Mouse (Mus musculus): ENCODE data around the gene Fmod. TPM values are rescaled to one million over a fixed set of nuclear protein-coding genes. Genes with fewer than 3 reads are reported as not detected.

Gene Fmod
- polyA plus RNA-seq, 1 experiment from 2014 or later: 2.2 TPM

GRCm38 (mm10) chr1:134086811-134087398 lies 49.9 kb downstream of the Fmod start:
- peaks cover 93% of the 10 kb centered on the region for H3K4me1 ChIP-seq (replicated peaks)
- H3K9ac ChIP-seq: peak overlapping the region; percentile 70
- 14% methylated on average over 16 of the region's 16 CpGs for WGBS (ENCODE audit: insufficient replicate concordance)

GRCm38 (mm10) chr1:134089074-134089473 lies 52.0 kb downstream of the Fmod start:
- peak overlapping the region; percentile 58 for H3K27ac ChIP-seq
- WGBS (ENCODE audit: insufficient replicate concordance): 59% methylated on average over 7 of the region's 7 CpGs
- peaks cover 90% of the 10 kb centered on the region for H3K4me1 ChIP-seq (replicated peaks)
- H3K27me3 ChIP-seq: no peaks in the 10 kb centered on the region
- no peak overlapping the region for H3K4me3 ChIP-seq (replicated peaks)
- H3K9me3 ChIP-seq (replicated peaks): no peaks in the 10 kb centered on the region
- ATAC-seq (ENCODE audit: low read depth) (no peak), DNase-seq (no peak)
- peak overlapping the region; percentile 11; the same call in 1 of the 2 replicates for H3K9ac ChIP-seq
- no peaks in the 10 kb centered on the region for H3K36me3 ChIP-seq
- H3K4me2 ChIP-seq: no peak overlapping the region

More at GRCm38 (mm10) chr1:134086811-134087398, 49.9 kb downstream of the Fmod start:
- ATAC-seq (ENCODE audit: low read depth) (peak; percentile 75), DNase-seq (peak; percentile 63)
- H3K36me3 ChIP-seq: no peaks in the 10 kb centered on the region
- peak overlapping the region; percentile 95 for H3K27ac ChIP-seq
- peak overlapping the region; percentile 37 for H3K4me3 ChIP-seq (replicated peaks)
- H3K27me3 ChIP-seq: no peaks in the 10 kb centered on the region
- H3K4me2 ChIP-seq: peak overlapping the region; percentile 69
- H3K9me3 ChIP-seq (replicated peaks): no peaks in the 10 kb centered on the region

GRCm38 (mm10) chr1:134091851-134092250 lies 54.8 kb downstream of the Fmod start:
- H3K9ac ChIP-seq: peak overlapping the region; percentile 70
- peak overlapping the region; percentile 93 for H3K4me2 ChIP-seq
- DNase-seq: no peak
- H3K27me3 ChIP-seq: peaks cover 3% of the 10 kb centered on the region; the same call in 1 of the 2 replicates
- H3K36me3 ChIP-seq: no peaks in the 10 kb centered on the region
- H3K4me1 ChIP-seq (replicated peaks): peaks cover 90% of the 10 kb centered on the region
- ATAC-seq (ENCODE audit: low read depth): no peak
- 71% methylated on average over 3 of the region's 3 CpGs for WGBS (ENCODE audit: insufficient replicate concordance)
- peak overlapping the region; percentile 97 for H3K27ac ChIP-seq
- no peaks in the 10 kb centered on the region for H3K9me3 ChIP-seq (replicated peaks)
- no peak overlapping the region for H3K4me3 ChIP-seq (replicated peaks)

GRCm38 (mm10) chr1:134092368-134092767 lies 55.3 kb downstream of the Fmod start:
- Histone ChIP-seq H3K27ac (peak overlapping the region; percentile 97), H3K36me3 (no peaks in the 10 kb centered on the region), H3K4me2 (peak overlapping the region; percentile 93), H3K9me3 (replicated peaks) (no peaks in the 10 kb centered on the region), H3K9ac (peak overlapping the region; percentile 70), H3K4me3 (replicated peaks) (peak overlapping the region; percentile 67), H3K27me3 (peaks cover 3% of the 10 kb centered on the region; the same call in 1 of the 2 replicates), H3K4me1 (replicated peaks) (peaks cover 90% of the 10 kb centered on the region)
- WGBS (ENCODE audit: insufficient replicate concordance): 17% methylated on average over 6 of the region's 6 CpGs
- DNase-seq (no peak), ATAC-seq (ENCODE audit: low read depth) (peak; percentile 0; the same call in 1 of the 2 replicates)

- ATAC-seq (ENCODE audit: low read depth) (peak; percentile 96), DNase-seq (peak; percentile 94)
- peak overlapping the region; percentile 97 for H3K27ac ChIP-seq
- H3K4me3 ChIP-seq (replicated peaks): peak overlapping the region; percentile 67
- no peaks in the 10 kb centered on the region for H3K9me3 ChIP-seq (replicated peaks)
- H3K4me1 ChIP-seq (replicated peaks): peaks cover 90% of the 10 kb centered on the region
- WGBS (ENCODE audit: insufficient replicate concordance): 1% methylated on average over 43 of the region's 43 CpGs
- peaks cover 3% of the 10 kb centered on the region; the same call in 1 of the 2 replicates for H3K27me3 ChIP-seq
- peak overlapping the region; percentile 85 for H3K9ac ChIP-seq
- no peaks in the 10 kb centered on the region for H3K36me3 ChIP-seq
- H3K4me2 ChIP-seq: peak overlapping the region; percentile 93
These were observed 56.1 kb downstream of the Fmod start for GRCm38 (mm10) chr1:134092852-134093770.

- Histone ChIP-seq H3K4me1 (replicated peaks) (peaks cover 90% of the 10 kb centered on the region), H3K27ac (peak overlapping the region; percentile 97), H3K9ac (peak overlapping the region; percentile 85), H3K4me3 (replicated peaks) (peak overlapping the region; percentile 67), H3K9me3 (replicated peaks) (no peaks in the 10 kb centered on the region), H3K27me3 (peaks cover 3% of the 10 kb centered on the region; the same call in 1 of the 2 replicates), H3K4me2 (peak overlapping the region; percentile 93), H3K36me3 (no peaks in the 10 kb centered on the region)
- WGBS (ENCODE audit: insufficient replicate concordance): 45% methylated on average over 13 of the region's 13 CpGs
- no peak for ATAC-seq (ENCODE audit: low read depth)
- no peak for DNase-seq
These were observed 56.9 kb downstream of the Fmod start for GRCm38 (mm10) chr1:134093771-134094526.

GRCm38 (mm10) chr1:134095033-134095612 lies 58.1 kb downstream of the Fmod start:
- Histone ChIP-seq H3K27ac (peak overlapping the region; percentile 97), H3K9me3 (replicated peaks) (no peaks in the 10 kb centered on the region), H3K4me1 (replicated peaks) (peaks cover 93% of the 10 kb centered on the region), H3K4me3 (replicated peaks) (no peak overlapping the region), H3K9ac (peak overlapping the region; percentile 79), H3K4me2 (0 out of 2 replicates have a peak overlapping the region, but pooled peaks have one; percentile 1), H3K27me3 (peaks cover 3% of the 10 kb centered on the region; the same call in 1 of the 2 replicates), H3K36me3 (no peaks in the 10 kb centered on the region)
- 37% methylated on average over 7 of the region's 7 CpGs for WGBS (ENCODE audit: insufficient replicate concordance)
- DNase-seq: no peak
- ATAC-seq (ENCODE audit: low read depth): no peak

- DNase-seq (no peak), ATAC-seq (ENCODE audit: low read depth) (no peak)
- H3K9ac ChIP-seq: peak overlapping the region; percentile 79
- H3K36me3 ChIP-seq: no peaks in the 10 kb centered on the region
- H3K4me3 ChIP-seq (replicated peaks): no peak overlapping the region
- peak overlapping the region; percentile 98 for H3K27ac ChIP-seq
- H3K4me1 ChIP-seq (replicated peaks): peaks cover 94% of the 10 kb centered on the region
- no peak overlapping the region for H3K4me2 ChIP-seq
- no peaks in the 10 kb centered on the region for H3K9me3 ChIP-seq (replicated peaks)
- peaks cover 3% of the 10 kb centered on the region; the same call in 1 of the 2 replicates for H3K27me3 ChIP-seq
- WGBS (ENCODE audit: insufficient replicate concordance): 77% methylated on average over 4 of the region's 4 CpGs
These were observed 58.7 kb downstream of the Fmod start for GRCm38 (mm10) chr1:134095721-134096120.

GRCm38 (mm10) chr1:134096264-134096934 lies 59.3 kb downstream of the Fmod start:
- DNase-seq (no peak), ATAC-seq (ENCODE audit: low read depth) (no peak)
- Histone ChIP-seq H3K27ac (peak overlapping the region; percentile 98), H3K9ac (peak overlapping the region; percentile 79), H3K4me2 (peak overlapping the region; percentile 31), H3K36me3 (no peaks in the 10 kb centered on the region), H3K9me3 (replicated peaks) (no peaks in the 10 kb centered on the region), H3K4me1 (replicated peaks) (peaks cover 93% of the 10 kb centered on the region), H3K4me3 (replicated peaks) (no peak overlapping the region), H3K27me3 (peaks cover 3% of the 10 kb centered on the region; the same call in 1 of the 2 replicates)
- WGBS (ENCODE audit: insufficient replicate concordance): 58% methylated on average over 14 of the region's 14 CpGs
